ENCODE assay signal across 15 mouse cellular contexts in the genomic region with DNA sequence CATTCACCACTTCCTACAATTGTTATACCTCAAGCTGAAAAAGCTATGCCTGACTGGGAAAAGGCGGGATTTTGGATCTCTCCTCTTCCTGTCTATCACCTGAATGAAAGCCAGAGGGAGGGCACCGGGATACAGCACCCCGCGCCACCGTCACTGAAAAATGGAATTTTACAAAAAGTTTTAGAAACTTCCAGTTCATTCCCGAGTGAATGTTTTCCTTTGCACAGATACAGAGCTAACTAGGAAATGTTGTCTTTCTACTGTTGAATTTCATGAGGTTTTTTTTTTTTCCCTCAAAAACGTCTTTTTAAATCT.
A peak's percentile ranks its signal among the peaks of the same experiment; 100 is the strongest.
DNase-seq lines count a peak whose midpoint lies in the region; ATAC-seq and TF ChIP-seq lines count a peak whose summit lies in the region.
"Had no signal": no experiment of that assay in that cellular context is flagged by ENCODE, and none has a peak within 500 bp of the region (broad histone marks: within the 10 kb centered on the region; RNA-seq: fewer than 3 reads in every experiment).

No protein-coding gene starts in this region.

- no peak for DNase-seq in forebrain, embryonic 10.5 days (ENCODE audit: extremely low spot score, low spot score)
- DNase-seq in kidney, adult 2 months, result no peak
- DNase-seq in kidney, postnatal 14 days, result no peak
- DNase-seq in midbrain, embryonic 10.5 days (ENCODE audit: low spot score), result no peak
- no peak for DNase-seq in midbrain, embryonic 11.5 days (ENCODE audit: low spot score, missing footprints)
- DNase-seq: cerebellum, postnatal 25 days; gastrocnemius, postnatal 25 days; retina, postnatal 1 day; spleen, adult 18-20 months had no signal

- WGBS in forebrain, embryonic 15.5 days, result 82% methylated on average over 7 of the region's 7 CpGs
- 85% methylated on average over 7 of the region's 7 CpGs for WGBS in forebrain, embryonic 10.5 days
- WGBS in kidney, adult 2 months, result 49% methylated on average over 7 of the region's 7 CpGs
- WGBS in midbrain, embryonic 10.5 days, result 85% methylated on average over 7 of the region's 7 CpGs
- WGBS in midbrain, embryonic 11.5 days, result 78% methylated on average over 7 of the region's 7 CpGs
- 67% methylated on average over 7 of the region's 7 CpGs for WGBS in midbrain, embryonic 16.5 days
- WGBS in forebrain, embryonic 16.5 days, result 82% methylated on average over 7 of the region's 7 CpGs

- H3K27ac ChIP-seq in forebrain, embryonic 15.5 days (replicated peaks), result 0 out of 2 replicates have a peak overlapping the region, but pooled peaks have one; percentile 5
- no peak overlapping the region for H3K27ac ChIP-seq in forebrain, embryonic 10.5 days
- peak overlapping the region; percentile 21; the same call in 1 of the 2 replicates for H3K27ac ChIP-seq in kidney, adult 2 months (ENCODE audit: insufficient read depth, low read depth, low read length)
- peak overlapping the region; percentile 46; the same call in 1 of the 2 replicates for H3K27ac ChIP-seq in midbrain, embryonic 10.5 days (replicated peaks)
- no peak overlapping the region for H3K27ac ChIP-seq in midbrain, embryonic 11.5 days (ENCODE audit: low read depth, low read length)
- no peak overlapping the region for H3K27ac ChIP-seq in midbrain, embryonic 16.5 days (ENCODE audit: low read length)
- no peak overlapping the region for H3K27ac ChIP-seq in forebrain, embryonic 16.5 days (ENCODE audit: low read length)
- H3K27ac ChIP-seq: forebrain, embryonic 12.5 days had no signal

- TF ChIP-seq POLR2A in kidney, adult 2 months (IDR thresholded peaks at IDR 0.05; ENCODE audit: low read depth, low read length), result no peak

- no peak overlapping the region for H3K4me2 ChIP-seq in forebrain, embryonic 15.5 days (replicated peaks)
- H3K4me2 ChIP-seq in midbrain, embryonic 11.5 days, result no peak overlapping the region
- peak overlapping the region; percentile 17 for H3K4me2 ChIP-seq in midbrain, embryonic 16.5 days (ENCODE audit: low read length)
- H3K4me2 ChIP-seq in forebrain, embryonic 16.5 days (ENCODE audit: low read length), result no peak overlapping the region
- H3K4me2 ChIP-seq: forebrain, embryonic 12.5 days; hindbrain, embryonic 15.5 days; neural tube, embryonic 13.5 days had no signal

- H3K4me1 ChIP-seq in forebrain, embryonic 15.5 days, result 0 out of 2 replicates have a peak, but pooled peaks cover 3% of the 10 kb centered on the region
- peaks cover 24% of the 10 kb centered on the region for H3K4me1 ChIP-seq in forebrain, embryonic 10.5 days
- no peaks in the 10 kb centered on the region for H3K4me1 ChIP-seq in kidney, adult 2 months (ENCODE audit: control insufficient read depth, insufficient read depth, low read length)
- H3K4me1 ChIP-seq in midbrain, embryonic 10.5 days, result peaks cover 20% of the 10 kb centered on the region
- H3K4me1 ChIP-seq in midbrain, embryonic 11.5 days (ENCODE audit: control insufficient read depth, insufficient read depth, low read length), result 0 out of 2 replicates have a peak, but pooled peaks cover 3% of the 10 kb centered on the region
- peaks cover 7% of the 10 kb centered on the region for H3K4me1 ChIP-seq in midbrain, embryonic 16.5 days (ENCODE audit: control insufficient read depth, insufficient read depth, low read length)
- no peaks in the 10 kb centered on the region for H3K4me1 ChIP-seq in forebrain, embryonic 16.5 days (replicated peaks; ENCODE audit: control insufficient read depth, insufficient read depth, low read length)
- H3K4me1 ChIP-seq: neural tube, embryonic 13.5 days had no signal

- TF ChIP-seq CTCF in kidney, adult 2 months (conservative IDR thresholded peaks at IDR 0.05; ENCODE audit: insufficient read depth, insufficient read length, low read depth, low read length), result no peak

- H3K9ac ChIP-seq in forebrain, embryonic 15.5 days (replicated peaks), result no peak overlapping the region
- no peak overlapping the region for H3K9ac ChIP-seq in midbrain, embryonic 11.5 days (ENCODE audit: low read length)
- no peak overlapping the region for H3K9ac ChIP-seq in midbrain, embryonic 16.5 days (ENCODE audit: low read depth, low read length)
- H3K9ac ChIP-seq in forebrain, embryonic 16.5 days (replicated peaks; ENCODE audit: low read depth, low read length), result no peak overlapping the region
- H3K9ac ChIP-seq: forebrain, embryonic 12.5 days; hindbrain, embryonic 15.5 days; neural tube, embryonic 13.5 days had no signal

- H3K36me3 ChIP-seq in forebrain, embryonic 15.5 days, result no peaks in the 10 kb centered on the region
- no peaks in the 10 kb centered on the region for H3K36me3 ChIP-seq in forebrain, embryonic 10.5 days (replicated peaks)
- no peaks in the 10 kb centered on the region for H3K36me3 ChIP-seq in kidney, adult 2 months (ENCODE audit: control insufficient read depth, insufficient read depth, low read length)
- no peaks in the 10 kb centered on the region for H3K36me3 ChIP-seq in midbrain, embryonic 10.5 days
- no peaks in the 10 kb centered on the region for H3K36me3 ChIP-seq in midbrain, embryonic 11.5 days (ENCODE audit: control insufficient read depth, insufficient read depth, low read length)
- no peaks in the 10 kb centered on the region for H3K36me3 ChIP-seq in midbrain, embryonic 16.5 days (ENCODE audit: control insufficient read depth, insufficient read depth, low read length)
- H3K36me3 ChIP-seq in forebrain, embryonic 16.5 days (ENCODE audit: control insufficient read depth, insufficient read depth), result no peaks in the 10 kb centered on the region
- H3K36me3 ChIP-seq: forebrain, embryonic 12.5 days; hindbrain, embryonic 15.5 days; neural tube, embryonic 13.5 days had no signal

- ATAC-seq in forebrain, embryonic 15.5 days (replicated peaks), result no peak
- no peak for ATAC-seq in midbrain, embryonic 11.5 days (ENCODE audit: low FRiP score)
- ATAC-seq in midbrain, embryonic 16.5 days, result no peak
- no peak for ATAC-seq in forebrain, embryonic 16.5 days

- no peaks in the 10 kb centered on the region for H3K9me3 ChIP-seq in forebrain, embryonic 15.5 days
- H3K9me3 ChIP-seq in forebrain, embryonic 10.5 days, result no peaks in the 10 kb centered on the region
- no peaks in the 10 kb centered on the region for H3K9me3 ChIP-seq in midbrain, embryonic 10.5 days (replicated peaks)
- H3K9me3 ChIP-seq in midbrain, embryonic 11.5 days (ENCODE audit: control insufficient read depth, low read length), result no peaks in the 10 kb centered on the region
- H3K9me3 ChIP-seq in midbrain, embryonic 16.5 days (replicated peaks; ENCODE audit: control insufficient read depth, low read length, poor library complexity, severe bottlenecking), result no peaks in the 10 kb centered on the region
- no peaks in the 10 kb centered on the region for H3K9me3 ChIP-seq in forebrain, embryonic 16.5 days (ENCODE audit: control insufficient read depth, low read length)
- H3K9me3 ChIP-seq: forebrain, embryonic 12.5 days; hindbrain, embryonic 15.5 days; neural tube, embryonic 13.5 days had no signal

- no peaks in the 10 kb centered on the region for H3K27me3 ChIP-seq in forebrain, embryonic 15.5 days
- H3K27me3 ChIP-seq in forebrain, embryonic 10.5 days (ENCODE audit: poor library complexity, severe bottlenecking), result no peaks in the 10 kb centered on the region
- no peaks in the 10 kb centered on the region for H3K27me3 ChIP-seq in kidney, adult 2 months (replicated peaks; ENCODE audit: control insufficient read depth, insufficient read depth, low read length)
- H3K27me3 ChIP-seq in midbrain, embryonic 10.5 days (ENCODE audit: low read depth, poor library complexity, severe bottlenecking), result no peaks in the 10 kb centered on the region
- H3K27me3 ChIP-seq in midbrain, embryonic 11.5 days (ENCODE audit: control insufficient read depth, insufficient read depth, low read length), result no peaks in the 10 kb centered on the region
- no peaks in the 10 kb centered on the region for H3K27me3 ChIP-seq in midbrain, embryonic 16.5 days (ENCODE audit: control insufficient read depth, insufficient read depth, low read depth, low read length)
- H3K27me3 ChIP-seq in forebrain, embryonic 16.5 days (replicated peaks; ENCODE audit: control insufficient read depth, insufficient read depth, low read length), result no peaks in the 10 kb centered on the region
- H3K27me3 ChIP-seq: forebrain, embryonic 12.5 days; hindbrain, embryonic 15.5 days; neural tube, embryonic 13.5 days had no signal

- H3K4me3 ChIP-seq in forebrain, embryonic 15.5 days, result no peak overlapping the region
- no peak overlapping the region for H3K4me3 ChIP-seq in forebrain, embryonic 10.5 days
- no peak overlapping the region for H3K4me3 ChIP-seq in kidney, adult 2 months (ENCODE audit: insufficient read depth, low read depth, low read length)
- no peak overlapping the region for H3K4me3 ChIP-seq in midbrain, embryonic 10.5 days
- no peak overlapping the region for H3K4me3 ChIP-seq in midbrain, embryonic 11.5 days (ENCODE audit: low read depth, low read length)
- H3K4me3 ChIP-seq in midbrain, embryonic 16.5 days (ENCODE audit: low read depth, low read length), result no peak overlapping the region
- H3K4me3 ChIP-seq in forebrain, embryonic 16.5 days (replicated peaks; ENCODE audit: low read length), result no peak overlapping the region
- H3K4me3 ChIP-seq: forebrain, embryonic 12.5 days; hindbrain, embryonic 15.5 days; neural tube, embryonic 13.5 days had no signal

Comparison
In these comparisons a context has a peak if more than half of its experiments do, and no peak if none do; other contexts are left out.
1. H3K27ac ChIP-seq: peak in forebrain, embryonic 15.5 days (single experiment), kidney, adult 2 months (single experiment) and midbrain, embryonic 10.5 days (single experiment); none in forebrain, embryonic 10.5 days (single experiment), midbrain, embryonic 11.5 days (single experiment), midbrain, embryonic 16.5 days (single experiment) and forebrain, embryonic 16.5 days (single experiment).